Mouse (Mus musculus) G1E (cell line): Measurements from ENCODE around the gene Ablim1. TPM values are rescaled to one million over a fixed set of nuclear protein-coding genes. Genes with fewer than 3 reads are reported as not detected.
"Not testable (repeated sequence)": the region's sequence is repeated elsewhere in the genome, so short reads cannot be mapped to it uniquely, and the experiment has no call there.

Experiments
- ATAC-seq: 2 replicates; pipeline ENCODE4 v1.8.0; 2016; ENCODE audit warnings: mild to moderate bottlenecking; ENCODE audit not compliant: insufficient number of reproducible peaks, poor library complexity, low FRiP score, severe bottlenecking; ENCODE audit errors: extremely low read depth
- DNase-seq: peaks from one replicate; pipeline ENCODE4 v3.0.0; 2012; ENCODE audit warnings: low spot score
- H3K27me3 ChIP-seq: 2 replicates; pipeline ENCODE4 v1.6.1; 2012; ENCODE audit warnings: mild to moderate bottlenecking, low read length, inconsistent platforms; ENCODE audit not compliant: insufficient read depth
- H3K36me3 ChIP-seq: replicated peaks from 2 replicates; pipeline ENCODE3; 2012; ENCODE audit warnings: mild to moderate bottlenecking, inconsistent platforms
- H3K4me1 ChIP-seq: 2 replicates; pipeline ENCODE4 v1.6.1; 2012; ENCODE audit warnings: low read depth, low read length, inconsistent platforms, mixed read lengths; ENCODE audit not compliant: insufficient read depth
- H3K4me3 ChIP-seq: 2 replicates; pipeline ENCODE4 v1.5.1; 2012; ENCODE audit warnings: low read depth, mild to moderate bottlenecking, inconsistent platforms, low read length, moderate library complexity, mixed read lengths
- H3K9me3 ChIP-seq: replicated peaks from 2 replicates; pipeline ENCODE4 v1.6.1; 2012; ENCODE audit warnings: inconsistent platforms
- CTCF ChIP-seq: IDR thresholded peaks from 2 replicates; pipeline ENCODE4 v1.5.1; 2012; ENCODE audit warnings: low read depth, low read length, inconsistent platforms, mixed read lengths
- GATA1 ChIP-seq: IDR thresholded peaks from 2 replicates; pipeline ENCODE4 v1.6.1; 2012; ENCODE audit warnings: borderline replicate concordance, low read length, inconsistent platforms, mixed read lengths
- GATA2 ChIP-seq: IDR thresholded peaks from 2 replicates; pipeline ENCODE4 v1.6.1; 2012; ENCODE audit warnings: low read depth, low read length, inconsistent platforms, borderline replicate concordance
- POLR2AphosphoS5 ChIP-seq: IDR thresholded peaks from 2 replicates; pipeline ENCODE4 v1.6.1; 2012; ENCODE audit warnings: low read depth, low read length, inconsistent platforms; ENCODE audit not compliant: insufficient replicate concordance
- TAL1 ChIP-seq: conservative IDR thresholded peaks from 2 replicates; pipeline ENCODE4 v1.6.1; 2012; ENCODE audit warnings: low read depth, low read length, inconsistent platforms, mixed read lengths
- polyA plus RNA-seq: library from polyadenylated mRNA; stranded (reverse); fragments of >175 nt; gene quantifications from 2 replicates; pipeline ENCODE4 v1.2.3, GENCODE M21; 2012
- total RNA-seq, 2 experiments: library from RNA; stranded (forward) in 1 of 2; stranded (reverse) in 1 of 2; fragments of 200-1000 nt in 1 of 2; fragments of >200 nt in 1 of 2; fragmentation: Nextera tagmentation in 1 of 2; gene quantifications; 2 replicates each; pipeline ENCODE4 v1.2.3; 2014 to 2017

Ablim1 gene
- total and polyA plus RNA-seq, 3 experiments: 0.08 to 0.71 TPM; not detected in 1

DNA sequence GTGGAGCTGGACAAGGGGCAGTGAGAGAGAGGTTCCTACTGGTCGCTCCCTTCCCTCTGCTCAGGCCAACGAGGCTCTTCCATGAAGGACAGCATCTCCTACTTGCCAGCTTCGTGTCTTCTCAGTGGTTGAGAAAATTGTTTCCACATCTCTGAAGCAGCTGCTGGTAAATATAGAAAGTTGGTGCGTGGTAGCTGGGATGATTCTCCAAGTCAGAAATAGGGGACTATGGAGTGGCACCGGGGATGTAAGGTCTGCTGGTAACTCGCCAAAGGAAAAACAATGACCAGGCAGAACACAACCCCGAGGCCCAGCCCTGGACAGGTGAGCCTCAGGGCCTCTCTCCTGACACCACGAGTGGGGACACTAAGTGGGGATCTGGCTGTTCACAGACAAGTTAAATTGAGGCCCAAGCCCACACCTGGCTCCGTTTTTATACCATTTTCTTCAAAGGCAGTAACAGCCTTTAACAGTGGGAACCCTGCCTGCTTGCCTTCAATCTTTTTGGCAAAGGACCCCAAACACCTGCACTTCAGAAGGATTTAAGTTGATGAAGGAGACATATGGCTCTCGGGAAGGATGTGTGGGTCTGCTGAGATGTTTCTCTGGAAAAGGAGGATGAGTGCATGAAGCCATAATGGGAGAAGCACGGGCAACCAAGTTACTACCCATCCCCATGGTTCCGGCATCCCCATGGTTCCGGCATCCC lies 175.7 kb downstream of the Ablim1 start:
- no peaks in the 10 kb centered on the region for H3K4me1 ChIP-seq
- DNase-seq: no peak
- peaks cover 4% of the 10 kb centered on the region for H3K9me3 ChIP-seq
- H3K36me3 ChIP-seq: no peaks in the 10 kb centered on the region
- 0 out of 2 replicates have a peak, but pooled peaks cover 3% of the 10 kb centered on the region for H3K27me3 ChIP-seq
- H3K4me3 ChIP-seq: no peak overlapping the region
- ATAC-seq: no peak
- TF ChIP-seq CTCF: no peak
- TF ChIP-seq TAL1: no peak
- TF ChIP-seq POLR2AphosphoS5: no peak
- no peak for TF ChIP-seq GATA1
- no peak for TF ChIP-seq GATA2

DNA sequence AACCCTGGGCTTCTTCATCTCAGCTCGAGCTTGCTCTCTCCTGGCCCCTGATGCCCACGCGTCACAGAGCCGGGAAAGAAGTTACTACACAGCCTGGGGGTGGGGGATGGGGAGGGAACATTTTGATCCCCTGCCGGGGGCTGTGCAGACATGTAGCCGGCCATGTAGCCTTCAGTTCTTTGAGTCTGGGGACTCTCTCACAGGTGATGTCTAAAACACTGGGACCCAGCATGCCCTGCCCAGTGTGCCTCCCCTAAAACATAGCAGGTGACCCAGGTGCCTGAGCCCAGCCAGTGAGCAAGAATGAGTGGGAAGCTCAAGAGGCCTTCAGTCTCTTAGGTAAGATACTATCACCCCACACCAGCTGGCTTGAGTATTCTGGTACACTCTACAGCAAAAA lies 176.2 kb downstream of the Ablim1 start:
- Histone ChIP-seq H3K4me1 (no peaks in the 10 kb centered on the region), H3K27me3 (0 out of 2 replicates have a peak, but pooled peaks cover 3% of the 10 kb centered on the region)
- ATAC-seq: no peak

DNA sequence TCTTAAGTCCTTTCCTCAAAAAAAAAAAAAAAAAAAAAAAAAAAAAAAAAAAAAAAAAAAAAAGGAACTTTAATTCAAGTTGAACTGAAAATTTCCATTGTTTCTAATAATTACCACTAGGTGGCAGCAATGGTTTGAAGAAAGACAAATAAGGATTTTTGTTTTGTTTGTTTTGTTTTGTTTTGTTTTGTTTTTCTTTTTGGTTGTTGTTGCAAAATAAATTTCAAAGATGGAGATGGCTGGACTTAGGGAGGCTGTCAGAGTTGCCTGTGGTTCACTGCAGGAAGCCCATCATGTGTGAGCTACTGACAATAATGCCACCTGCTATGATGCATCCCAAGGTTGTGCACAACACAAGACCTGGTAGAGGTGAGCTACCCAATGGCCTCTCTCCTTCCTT lies 176.7 kb downstream of the Ablim1 start:
- Histone ChIP-seq H3K36me3 (no peaks in the 10 kb centered on the region), H3K4me3 (no peak overlapping the region), H3K4me1 (no peaks in the 10 kb centered on the region), H3K9me3 (peaks cover 4% of the 10 kb centered on the region), H3K27me3 (0 out of 2 replicates have a peak, but pooled peaks cover 3% of the 10 kb centered on the region)
- no peak for ATAC-seq
- DNase-seq: no peak
- no peak for TF ChIP-seq GATA1
- no peak for TF ChIP-seq TAL1
- TF ChIP-seq POLR2AphosphoS5: no peak
- TF ChIP-seq GATA2: no peak
- no peak for TF ChIP-seq CTCF

More for the DNA sequence above, 176.2 kb downstream of the Ablim1 start:
- no peak for DNase-seq
- no peak overlapping the region for H3K4me3 ChIP-seq
- H3K36me3 ChIP-seq: no peaks in the 10 kb centered on the region
- H3K9me3 ChIP-seq: peaks cover 4% of the 10 kb centered on the region
- TF ChIP-seq GATA1 (no peak), GATA2 (no peak), POLR2AphosphoS5 (no peak), CTCF (no peak), TAL1 (no peak)

DNA sequence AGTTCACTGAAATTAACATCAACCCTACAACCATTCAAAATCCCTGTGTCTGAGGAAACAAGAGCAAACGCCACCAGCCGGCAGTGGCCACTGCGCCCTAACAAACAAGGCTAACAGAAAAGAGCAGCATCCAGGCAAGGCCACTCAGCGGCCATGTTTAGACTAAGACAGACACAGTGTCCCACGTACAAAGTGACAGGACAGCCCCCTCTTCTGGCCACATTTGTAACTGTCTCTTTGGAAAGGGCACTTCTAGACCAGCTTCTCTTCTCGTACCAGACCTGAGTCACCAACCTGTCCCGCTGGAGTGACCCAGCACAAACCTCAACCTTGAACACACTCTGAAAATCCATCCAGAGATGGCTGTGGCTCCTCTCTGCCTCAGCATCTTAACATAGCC lies 178.5 kb downstream of the Ablim1 start:
- Histone ChIP-seq H3K27me3 (0 out of 2 replicates have a peak, but pooled peaks cover 3% of the 10 kb centered on the region), H3K36me3 (no peaks in the 10 kb centered on the region), H3K9me3 (peaks cover 4% of the 10 kb centered on the region), H3K4me1 (no peaks in the 10 kb centered on the region), H3K4me3 (no peak overlapping the region)
- no peak for DNase-seq
- TF ChIP-seq TAL1 (no peak), CTCF (no peak), GATA1 (no peak), POLR2AphosphoS5 (no peak), GATA2 (no peak)
- ATAC-seq: no peak

DNA sequence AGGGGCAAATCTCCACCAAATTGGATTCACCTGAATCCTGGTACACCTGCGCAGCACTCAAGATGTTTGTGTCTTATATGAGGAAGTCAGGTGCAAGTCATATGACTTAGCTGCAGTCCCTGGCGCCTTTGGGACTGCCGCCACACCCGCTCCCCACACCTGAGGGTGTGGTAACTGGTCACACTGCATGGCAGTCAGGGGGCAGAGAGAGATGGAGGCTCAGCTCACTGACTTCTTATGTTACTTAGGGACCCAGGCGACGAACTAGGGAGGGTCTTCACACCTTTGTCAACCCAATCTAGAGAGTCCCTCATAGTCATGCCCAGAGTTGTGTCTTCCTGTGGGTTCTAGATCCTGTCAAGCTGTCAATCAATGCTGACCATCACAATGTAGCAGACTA lies 179.1 kb downstream of the Ablim1 start:
- not testable (repeated sequence) for H3K4me1 ChIP-seq, H3K27me3 ChIP-seq, H3K36me3 ChIP-seq, DNase-seq, ATAC-seq, H3K4me3 ChIP-seq, H3K9me3 ChIP-seq

DNA sequence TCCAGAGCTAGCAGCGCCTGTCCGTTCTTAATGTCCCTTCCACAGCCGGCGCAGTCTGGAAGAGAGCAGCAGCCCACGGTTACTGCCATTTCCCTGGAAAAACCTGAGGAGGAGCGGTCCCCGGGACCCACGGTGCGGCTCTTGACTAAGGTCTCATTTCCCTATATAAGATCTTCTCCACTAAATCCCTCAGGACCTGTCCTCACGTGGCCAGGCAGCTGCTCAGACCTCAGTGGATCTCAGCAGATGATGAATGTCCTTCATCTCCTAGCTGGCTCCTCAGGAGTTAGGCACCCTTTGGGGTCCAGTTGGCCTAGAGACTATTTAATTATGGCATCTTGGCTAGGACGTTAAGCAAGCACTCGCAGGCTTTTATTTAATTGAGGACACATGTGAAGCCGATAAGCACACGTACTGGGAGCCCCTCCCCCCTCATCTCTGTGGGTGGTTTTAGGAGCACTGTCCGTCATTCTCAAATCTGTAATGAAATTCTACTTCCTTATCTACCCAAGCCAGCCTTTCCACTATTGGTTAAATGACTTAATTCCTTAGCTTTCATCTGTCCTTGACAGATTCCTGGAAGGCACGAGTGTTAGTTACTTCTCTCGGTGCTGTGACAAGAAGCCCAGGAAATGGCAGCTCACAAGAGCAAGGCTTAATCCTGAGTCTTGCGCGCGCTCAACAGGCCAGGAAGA lies 179.9 kb downstream of the Ablim1 start:
- DNase-seq (no peak), ATAC-seq (no peak)
- H3K36me3 ChIP-seq: no peaks in the 10 kb centered on the region
- H3K27me3 ChIP-seq: 0 out of 2 replicates have a peak, but pooled peaks cover 3% of the 10 kb centered on the region
- no peak overlapping the region for H3K4me3 ChIP-seq
- TF ChIP-seq GATA2 (no peak), TAL1 (no peak), GATA1 (no peak), POLR2AphosphoS5 (no peak), CTCF (no peak)
- H3K4me1 ChIP-seq: no peaks in the 10 kb centered on the region
- H3K9me3 ChIP-seq: peaks cover 4% of the 10 kb centered on the region
